ENCODE assay signal across 8 mouse cellular contexts in genomic region chr5:140197705-140198104, GRCm38 (mm10).
DNase-seq lines count a peak whose midpoint lies in the region; ATAC-seq and TF ChIP-seq lines count a peak whose summit lies in the region.
"Had no signal": no experiment of that assay in that cellular context is flagged by ENCODE, and none has a peak within 500 bp of the region (broad histone marks: within the 10 kb centered on the region; RNA-seq: fewer than 3 reads in every experiment).

No protein-coding gene starts in this region.

- no peak overlapping the region for H3K4me2 ChIP-seq in embryonic facial prominence, embryonic 14.5 days (ENCODE audit: low read depth, low read length)
- no peak overlapping the region for H3K4me2 ChIP-seq in hindbrain, embryonic 15.5 days

- no peak overlapping the region for H3K9ac ChIP-seq in MEL (ENCODE audit: control insufficient read depth, low read depth, low read length, poor library complexity, severe bottlenecking)
- no peak overlapping the region for H3K9ac ChIP-seq in embryonic facial prominence, embryonic 14.5 days (ENCODE audit: low read depth, low read length)
- H3K9ac ChIP-seq in hindbrain, embryonic 15.5 days = no peak overlapping the region

- no peak for TF ChIP-seq EP300 in MEL (IDR thresholded peaks at IDR 0.05; ENCODE audit: low read depth in 1 of 2, low read length in 2 of 2)

- no peaks in the 10 kb centered on the region for H3K79me2 ChIP-seq in MEL (ENCODE audit: control insufficient read depth, insufficient read depth, low read length, poor library complexity)

- peak; percentile 34 for TF ChIP-seq RAD21 in MEL (IDR thresholded peaks at IDR 0.05; ENCODE audit: low read depth, low read length)

- H3K36me3 ChIP-seq in MEL (ENCODE audit: control insufficient read depth in 1 of 2, insufficient read depth in 2 of 2, low read length in 2 of 2) = 0 out of 4 replicates have a peak, but pooled peaks cover 0 to 2% of the 10 kb centered on the region in 2 experiments
- H3K36me3 ChIP-seq in embryonic facial prominence, embryonic 14.5 days (ENCODE audit: control insufficient read depth, insufficient read depth, low read length) = no peaks in the 10 kb centered on the region
- no peaks in the 10 kb centered on the region for H3K36me3 ChIP-seq in hindbrain, embryonic 15.5 days

- ATAC-seq in embryonic facial prominence, embryonic 14.5 days (ENCODE audit: low read depth) = peak; percentile 37; the same call in 1 of the 2 replicates
- ATAC-seq in hindbrain, embryonic 15.5 days (ENCODE audit: low FRiP score, low read depth) = peak; percentile 29; the same call in 1 of the 2 replicates
- peak; percentile 87 for ATAC-seq in monocyte, adult 5-6 weeks (replicated peaks; ENCODE audit: insufficient number of reproducible peaks, low FRiP score, low TSS enrichment, poor library complexity, severe bottlenecking)

- peak; percentile 68 to 81 (median 68) for TF ChIP-seq CTCF in MEL (IDR thresholded peaks at IDR 0.05 in 2 of 3, conservative IDR thresholded peaks at IDR 0.05 in 1 of 3; ENCODE audit: control insufficient read depth in 1 of 3, insufficient read depth in 1 of 3, low read depth in 2 of 3, low read length in 3 of 3, poor library complexity in 1 of 3, severe bottlenecking in 1 of 3)

- no peak overlapping the region for H3K4me3 ChIP-seq in MEL (ENCODE audit: control insufficient read depth in 1 of 2, insufficient read depth in 1 of 2, low read depth in 2 of 2, low read length in 2 of 2)
- H3K4me3 ChIP-seq in embryonic facial prominence, embryonic 14.5 days (ENCODE audit: low read depth, low read length) = no peak overlapping the region
- no peak overlapping the region for H3K4me3 ChIP-seq in hindbrain, embryonic 15.5 days

- H3K9me3 ChIP-seq in MEL (replicated peaks; ENCODE audit: insufficient read depth, low read length) = no peaks in the 10 kb centered on the region
- H3K9me3 ChIP-seq in embryonic facial prominence, embryonic 14.5 days (ENCODE audit: control insufficient read depth, low read length) = no peaks in the 10 kb centered on the region
- no peaks in the 10 kb centered on the region for H3K9me3 ChIP-seq in hindbrain, embryonic 15.5 days

- peak; percentile 67 for DNase-seq in MEL (ENCODE audit: low read depth, low spot score)
- DNase-seq in adrenal gland, postnatal 25 days = peak; percentile 73
- DNase-seq in embryonic facial prominence, embryonic 14.5 days (ENCODE audit: low spot score) = peak; percentile 64
- peak; percentile 58 for DNase-seq in left cerebral cortex, adult 11 months (ENCODE audit: low spot score)
- peak; percentile 72 to 89 for DNase-seq in spleen, postnatal 4 days (ENCODE audit: low spot score in 2 of 2)

- H3K27ac ChIP-seq in MEL (ENCODE audit: control insufficient read depth, low read depth, low read length) = no peak overlapping the region
- H3K27ac ChIP-seq in embryonic facial prominence, embryonic 14.5 days (replicated peaks; ENCODE audit: low read depth, low read length) = no peak overlapping the region
- no peak overlapping the region for H3K27ac ChIP-seq in hindbrain, embryonic 15.5 days (replicated peaks)
- H3K27ac ChIP-seq: macrophage had no signal

- 32% methylated on average over 4 of the region's 4 CpGs for WGBS in embryonic facial prominence, embryonic 14.5 days
- 30% methylated on average over 4 of the region's 4 CpGs for WGBS in hindbrain, embryonic 15.5 days

- TF ChIP-seq POLR2A in MEL (IDR thresholded peaks at IDR 0.05; ENCODE audit: control insufficient read depth in 1 of 2, insufficient read depth in 1 of 2, low read depth in 1 of 2, low read length in 2 of 2, poor library complexity in 1 of 2) = no peak

- H3K27me3 ChIP-seq in MEL (ENCODE audit: control insufficient read depth in 1 of 2, insufficient read depth in 2 of 2, low read length in 2 of 2) = no peaks in the 10 kb centered on the region
- no peaks in the 10 kb centered on the region for H3K27me3 ChIP-seq in embryonic facial prominence, embryonic 14.5 days (replicated peaks; ENCODE audit: control insufficient read depth, insufficient read depth, low read length)
- no peaks in the 10 kb centered on the region for H3K27me3 ChIP-seq in hindbrain, embryonic 15.5 days

- H3K4me1 ChIP-seq in MEL (ENCODE audit: control insufficient read depth in 1 of 2, insufficient read depth in 2 of 2, low read length in 2 of 2) = peaks cover 0 to 3% of the 10 kb centered on the region in 2 experiments; a peak in 1 of 4 replicates
- no peaks in the 10 kb centered on the region for H3K4me1 ChIP-seq in embryonic facial prominence, embryonic 14.5 days (ENCODE audit: control insufficient read depth, insufficient read depth, low read length)
- peaks cover 16% of the 10 kb centered on the region for H3K4me1 ChIP-seq in hindbrain, embryonic 15.5 days (replicated peaks)

TF ChIP-seq in MEL, 35 proteins besides CTCF, POLR2A, EP300 and RAD21:
- TF ChIP-seq SMC3 (IDR thresholded peaks at IDR 0.05; ENCODE audit: low read depth, low read length) (peak; percentile 58), HCFC1 (IDR thresholded peaks at IDR 0.05; ENCODE audit: low read depth, low read length) (no peak), POLR2AphosphoS2 (IDR thresholded peaks at IDR 0.05; ENCODE audit: low read length) (no peak)

Comparison
In these comparisons a context has a peak if more than half of its experiments do, and no peak if none do; other contexts are left out.
1. ATAC-seq: peak in every context shown above with its lines; median percentile 87 in monocyte, adult 5-6 weeks; 37 in embryonic facial prominence, embryonic 14.5 days; 29 in hindbrain, embryonic 15.5 days.